ENCODE assay signal across 8 mouse cellular contexts in genomic region chr1:119421576-119422421, GRCm38 (mm10). TPM values are rescaled to one million over a fixed set of nuclear protein-coding genes. Genes with fewer than 3 reads are reported as not detected.
DNase-seq lines count a peak whose midpoint lies in the region; ATAC-seq and TF ChIP-seq lines count a peak whose summit lies in the region.

Gene Inhbb, minus strand, starts transcription at chr1:119422248.

- peak within 1 kb of the TSS; percentile 64 for H3K4me3 ChIP-seq in forebrain, embryonic 12.5 days (replicated peaks)
- peak within 1 kb of the TSS; percentile 60 for H3K4me3 ChIP-seq in hindbrain, embryonic 11.5 days (ENCODE audit: low read depth, low read length)
- H3K4me3 ChIP-seq in limb, embryonic 13.5 days, result peak within 1 kb of the TSS; percentile 65
- H3K4me3 ChIP-seq in midbrain, postnatal 0 days (ENCODE audit: low read depth, low read length), result peak within 1 kb of the TSS; percentile 64

- peak within 1 kb of the TSS; percentile 71 for H3K9ac ChIP-seq in forebrain, embryonic 12.5 days
- H3K9ac ChIP-seq in hindbrain, embryonic 11.5 days (ENCODE audit: low read depth, low read length), result peak within 1 kb of the TSS; percentile 64
- peak within 1 kb of the TSS; percentile 72 for H3K9ac ChIP-seq in limb, embryonic 13.5 days
- peak within 1 kb of the TSS; percentile 63 for H3K9ac ChIP-seq in midbrain, postnatal 0 days (replicated peaks; ENCODE audit: low read length, poor library complexity, severe bottlenecking)

- peak within 1 kb of the TSS; percentile 51; the same call in 1 of the 2 replicates for H3K27ac ChIP-seq in forebrain, embryonic 12.5 days
- no peak within 1 kb of the TSS for H3K27ac ChIP-seq in hindbrain, embryonic 11.5 days (ENCODE audit: low read depth, low read length)
- no peak within 1 kb of the TSS for H3K27ac ChIP-seq in limb, embryonic 13.5 days
- peak within 1 kb of the TSS; percentile 55 for H3K27ac ChIP-seq in midbrain, postnatal 0 days (ENCODE audit: low read depth, low read length)

- peak; percentile 47 for ATAC-seq in forebrain, embryonic 12.5 days (ENCODE audit: low FRiP score)
- ATAC-seq in hindbrain, embryonic 11.5 days (ENCODE audit: low FRiP score), result peak; percentile 33
- no peak for ATAC-seq in limb, embryonic 13.5 days (ENCODE audit: low FRiP score, low read depth)
- peak; percentile 14; the same call in 1 of the 2 replicates for ATAC-seq in midbrain, postnatal 0 days (ENCODE audit: low FRiP score)

- under 1% methylated on average over 80 of the region's 92 CpGs for WGBS in forebrain, embryonic 12.5 days
- under 1% methylated on average over 60 of the region's 92 CpGs for WGBS in hindbrain, embryonic 11.5 days
- under 1% methylated on average over 63 of the region's 92 CpGs for WGBS in limb, embryonic 13.5 days
- under 1% methylated on average over 63 of the region's 92 CpGs for WGBS in midbrain, postnatal 0 days

- H3K36me3 ChIP-seq in forebrain, embryonic 12.5 days (replicated peaks), result no peaks in the 10 kb centered on the region
- no peaks in the 10 kb centered on the region for H3K36me3 ChIP-seq in hindbrain, embryonic 11.5 days (ENCODE audit: control insufficient read depth, insufficient read depth, low read length)
- H3K36me3 ChIP-seq in limb, embryonic 13.5 days, result no peaks in the 10 kb centered on the region
- H3K36me3 ChIP-seq in midbrain, postnatal 0 days (ENCODE audit: insufficient read depth, low read length), result no peaks in the 10 kb centered on the region

- peaks cover 94% of the 10 kb centered on the region for H3K27me3 ChIP-seq in forebrain, embryonic 12.5 days
- peaks cover 59% of the 10 kb centered on the region for H3K27me3 ChIP-seq in hindbrain, embryonic 11.5 days (ENCODE audit: control insufficient read depth, insufficient read depth, low read length)
- H3K27me3 ChIP-seq in limb, embryonic 13.5 days, result peaks cover 94% of the 10 kb centered on the region
- H3K27me3 ChIP-seq in midbrain, postnatal 0 days (ENCODE audit: insufficient read depth, low read length), result peaks cover 46% of the 10 kb centered on the region

- no peaks in the 10 kb centered on the region for H3K9me3 ChIP-seq in forebrain, embryonic 12.5 days
- no peaks in the 10 kb centered on the region for H3K9me3 ChIP-seq in hindbrain, embryonic 11.5 days (ENCODE audit: control insufficient read depth, low read length)
- H3K9me3 ChIP-seq in limb, embryonic 13.5 days, result no peaks in the 10 kb centered on the region
- H3K9me3 ChIP-seq in midbrain, postnatal 0 days (ENCODE audit: low read length), result no peaks in the 10 kb centered on the region

- H3K4me1 ChIP-seq in forebrain, embryonic 12.5 days, result peaks cover 45% of the 10 kb centered on the region
- H3K4me1 ChIP-seq in hindbrain, embryonic 11.5 days (replicated peaks; ENCODE audit: control insufficient read depth, insufficient read depth, low read length), result peaks cover 11% of the 10 kb centered on the region
- peaks cover 39% of the 10 kb centered on the region for H3K4me1 ChIP-seq in limb, embryonic 13.5 days
- no peaks in the 10 kb centered on the region for H3K4me1 ChIP-seq in midbrain, postnatal 0 days (ENCODE audit: insufficient read depth, low read length)

- TF ChIP-seq CTCF in midbrain, postnatal 0 days (IDR thresholded peaks at IDR 0.05), result no peak

- peak within 1 kb of the TSS; percentile 97 for H3K4me2 ChIP-seq in forebrain, embryonic 12.5 days
- peak within 1 kb of the TSS; percentile 99 for H3K4me2 ChIP-seq in hindbrain, embryonic 11.5 days (replicated peaks; ENCODE audit: low read depth, low read length)
- peak within 1 kb of the TSS; percentile 100 for H3K4me2 ChIP-seq in limb, embryonic 13.5 days (replicated peaks)
- peak within 1 kb of the TSS; percentile 100 for H3K4me2 ChIP-seq in midbrain, postnatal 0 days (ENCODE audit: low read depth, low read length, poor library complexity, severe bottlenecking)

- DNase-seq in cerebellum, adult 11-12 months, result peak; percentile 20
- DNase-seq in cerebellum, adult 11 months, result no peak
- DNase-seq in adrenal gland, postnatal 36 days, result peak; percentile 58 to 64
- DNase-seq in hindbrain, embryonic 11.5 days (ENCODE audit: low spot score), result peak; percentile 72
- DNase-seq in midbrain, postnatal 0 days (ENCODE audit: low spot score), result peak; percentile 57
- peak; percentile 29 for DNase-seq in urinary bladder, postnatal 25 days (ENCODE audit: low spot score)

RNA-seq across cellular contexts. Expression of gene Inhbb, which starts in this region (rescaled TPM):
- total RNA-seq in adrenal gland, postnatal 36 days (2021), result 1 to 10 TPM; 2.2 to 2.8 TPM
- 1.8 and 2.3 TPM in 2 replicates for polyA plus RNA-seq in forebrain, embryonic 12.5 days (2016; fragmentation: Nextera tagmentation; extraction: Ambion mirVana)
- 0.32 and 1.0 TPM in 2 replicates for polyA plus RNA-seq in hindbrain, embryonic 11.5 days (2014; fragmentation: Nextera tagmentation; extraction: Ambion mirVana)
- 0.73 and 0.79 TPM in 2 replicates for polyA plus RNA-seq in limb, embryonic 13.5 days (2015; fragmentation: Nextera tagmentation; extraction: Ambion mirVana)
- 4.1 and 5.1 TPM in 2 replicates for total RNA-seq in midbrain, postnatal 0 days (2014; rRNA removed)
- 2.2 and 2.6 TPM in 2 replicates for polyA plus RNA-seq in midbrain, postnatal 0 days (2015; fragmentation: Nextera tagmentation; extraction: Ambion mirVana)

Comparison
In these comparisons a context has a peak if more than half of its experiments do, and no peak if none do; other contexts are left out.
1. H3K27ac ChIP-seq: peak in forebrain, embryonic 12.5 days (single experiment) and midbrain, postnatal 0 days (single experiment); none in hindbrain, embryonic 11.5 days (single experiment) and limb, embryonic 13.5 days (single experiment).
2. Peak in every context shown above with its lines, with median percentiles within 50 percentile points of each other: H3K4me2 ChIP-seq, H3K4me3 ChIP-seq and H3K9ac ChIP-seq.